29 mouse cellular contexts compared by ENCODE assay signal in the genomic region with DNA sequence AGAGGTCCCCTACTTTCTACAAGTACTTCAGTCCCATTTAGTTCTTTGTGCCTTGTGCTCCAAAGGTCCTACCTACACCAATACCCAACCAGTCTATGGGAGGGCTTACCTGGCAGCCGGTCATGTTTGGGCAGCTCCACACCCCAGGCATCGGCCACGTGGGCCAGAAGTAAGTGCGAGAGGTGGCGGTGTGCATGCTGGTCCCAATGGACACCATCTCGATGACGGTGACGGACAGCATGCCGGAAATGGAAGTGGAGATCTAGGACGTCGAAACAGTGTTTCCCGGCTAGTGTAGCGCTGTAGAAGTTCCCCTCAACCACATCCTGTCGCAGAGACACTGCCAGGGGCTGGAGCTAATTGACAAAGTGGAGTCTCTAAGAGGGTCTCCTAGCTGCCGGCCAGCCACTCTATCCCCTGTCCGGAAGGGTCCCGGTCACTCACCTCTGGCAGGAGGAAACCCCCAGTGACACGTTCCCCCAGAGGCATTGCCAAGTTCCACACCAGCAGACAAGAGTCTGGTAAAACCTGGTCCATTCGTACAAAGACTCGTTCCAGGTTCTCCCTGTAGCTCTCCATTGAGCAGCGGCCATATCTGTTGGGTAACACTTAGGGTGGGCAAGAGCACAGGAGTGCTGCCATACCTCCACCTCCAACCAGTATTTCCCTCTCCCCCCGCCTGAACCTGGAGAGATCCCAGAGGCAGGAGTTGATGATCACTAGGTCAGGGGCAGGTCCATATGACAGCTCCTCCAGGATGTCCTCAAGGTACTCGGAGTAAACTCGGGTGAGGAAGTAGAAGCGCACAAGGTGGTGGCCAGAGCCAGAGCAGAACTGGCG. TPM values are rescaled to one million over a fixed set of nuclear protein-coding genes. Genes with fewer than 3 reads are reported as not detected.
DNase-seq lines count a peak whose midpoint lies in the region; ATAC-seq lines count a peak whose summit lies in the region.
"Had no signal": no experiment of that assay in that cellular context is flagged by ENCODE, and none has a peak within 500 bp of the region (broad histone marks: within the 10 kb centered on the region; RNA-seq: fewer than 3 reads in every experiment).

No protein-coding gene starts in this region.

- no peak overlapping the region for H3K27ac ChIP-seq in embryonic facial prominence, embryonic 13.5 days
- H3K27ac ChIP-seq: embryonic facial prominence, embryonic 12.5 days; forebrain, embryonic 12.5 days; forebrain, embryonic 15.5 days; heart, embryonic 15.5 days; hindbrain, embryonic 10.5 days; hindbrain, embryonic 13.5 days; intestine, embryonic 15.5 days had no signal

- no peak overlapping the region for H3K4me3 ChIP-seq in embryonic facial prominence, embryonic 13.5 days
- H3K4me3 ChIP-seq: embryonic facial prominence, embryonic 12.5 days; erythroblast, embryonic 14.5 days; forebrain, embryonic 12.5 days; forebrain, embryonic 15.5 days; heart, embryonic 12.5 days; heart, embryonic 15.5 days; hindbrain, embryonic 10.5 days; hindbrain, embryonic 13.5 days; intestine, embryonic 15.5 days had no signal

- H3K36me3 ChIP-seq in embryonic facial prominence, embryonic 13.5 days, result peaks cover 28% of the 10 kb centered on the region
- H3K36me3 ChIP-seq: intestine, embryonic 15.5 days had no signal

- 96% methylated on average over 26 of the region's 26 CpGs for WGBS in embryonic facial prominence, embryonic 13.5 days

- ATAC-seq in embryonic facial prominence, embryonic 13.5 days (ENCODE audit: insufficient number of reproducible peaks, insufficient read depth, low FRiP score, low TSS enrichment, low read depth), result no peak
- ATAC-seq: activated CD4-positive, CD25-positive, alpha-beta regulatory T cell, adult 4 months; CD4-positive, CD25-positive, alpha-beta regulatory T cell, adult 4 months; forebrain, embryonic 15.5 days; hindbrain, embryonic 16.5 days; intestine, embryonic 15.5 days had no signal

- peak; percentile 14 for DNase-seq in cerebellum, adult 8-10 months
- DNase-seq in cerebellum, postnatal 25 days, result no peak
- peak; percentile 92 for DNase-seq in heart, adult 11 months
- no peak for DNase-seq in heart, adult 9 months (ENCODE audit: low spot score in 2 of 2)
- peak; percentile 20 for DNase-seq in thymus, postnatal 4 days
- no peak for DNase-seq in thymus, postnatal 25 days
- DNase-seq in spleen, adult 18-20 months, result no peak
- DNase-seq: adrenal gland, adult 8-10 months; adrenal gland, postnatal 25 days; gastrocnemius, postnatal 10 days; gastrocnemius, postnatal 36 days; heart, postnatal 10 days; heart, postnatal 36 days; kidney, adult 11 months had no signal

- no peaks in the 10 kb centered on the region for H3K27me3 ChIP-seq in embryonic facial prominence, embryonic 13.5 days
- H3K27me3 ChIP-seq: embryonic facial prominence, embryonic 12.5 days; forebrain, embryonic 12.5 days; forebrain, embryonic 15.5 days; heart, embryonic 12.5 days; heart, embryonic 15.5 days; hindbrain, embryonic 13.5 days; intestine, embryonic 15.5 days had no signal

- no peak overlapping the region for H3K9ac ChIP-seq in embryonic facial prominence, embryonic 13.5 days
- H3K9ac ChIP-seq: forebrain, embryonic 12.5 days; forebrain, embryonic 15.5 days; heart, embryonic 12.5 days; heart, embryonic 15.5 days; hindbrain, embryonic 13.5 days; intestine, embryonic 15.5 days had no signal

- peaks cover 38% of the 10 kb centered on the region for H3K4me1 ChIP-seq in embryonic facial prominence, embryonic 13.5 days

- 0 out of 2 replicates have a peak overlapping the region, but pooled peaks have one; percentile 1 for H3K4me2 ChIP-seq in embryonic facial prominence, embryonic 13.5 days
- H3K4me2 ChIP-seq: embryonic facial prominence, embryonic 12.5 days; forebrain, embryonic 12.5 days; forebrain, embryonic 15.5 days; heart, embryonic 12.5 days; heart, embryonic 15.5 days; intestine, embryonic 15.5 days had no signal

- no peaks in the 10 kb centered on the region for H3K9me3 ChIP-seq in embryonic facial prominence, embryonic 13.5 days
- H3K9me3 ChIP-seq: embryonic facial prominence, embryonic 12.5 days; forebrain, embryonic 12.5 days; forebrain, embryonic 15.5 days; heart, embryonic 12.5 days; heart, embryonic 15.5 days; hindbrain, embryonic 10.5 days; hindbrain, embryonic 13.5 days; intestine, embryonic 15.5 days had no signal

RNA-seq across cellular contexts. Expression of a gene that starts 2.1 kb away (rescaled TPM):
- 105 and 108 TPM in 2 replicates for polyA plus RNA-seq in embryonic facial prominence, embryonic 13.5 days (2015; fragmentation: Nextera tagmentation; extraction: Ambion mirVana)

RNA-seq across cellular contexts. Expression of a gene that starts 2.5 kb away (rescaled TPM):
- 15.5 and 16.3 TPM in 2 replicates for polyA plus RNA-seq in embryonic facial prominence, embryonic 13.5 days (2015; fragmentation: Nextera tagmentation; extraction: Ambion mirVana)

RNA-seq across cellular contexts. Expression of a gene that starts 15.7 kb away (rescaled TPM):
- 0.32 TPM in 1 of 2 replicates, not detected in the other for polyA plus RNA-seq in embryonic facial prominence, embryonic 13.5 days (2015; fragmentation: Nextera tagmentation; extraction: Ambion mirVana)
- polyA plus RNA-seq: activated CD4-positive, CD25-positive, alpha-beta regulatory T cell, adult 4 months; brain, embryonic 14.5 days; CD4-positive, CD25-positive, alpha-beta regulatory T cell, adult 4 months; erythroblast, embryonic 14.5 days; forebrain, embryonic 12.5 days; forebrain, embryonic 15.5 days; heart, embryonic 12.5 days; heart, embryonic 15.5 days; hindbrain, embryonic 10.5 days; intestine, embryonic 15.5 days had no signal

RNA-seq across cellular contexts. Expression of a gene that starts 16.9 kb away (rescaled TPM):
- not detected in 2 replicates for polyA plus RNA-seq in embryonic facial prominence, embryonic 13.5 days (2015; fragmentation: Nextera tagmentation; extraction: Ambion mirVana)
- polyA plus RNA-seq: activated CD4-positive, CD25-positive, alpha-beta regulatory T cell, adult 4 months; brain, embryonic 14.5 days; C2C12; CD4-positive, CD25-positive, alpha-beta regulatory T cell, adult 4 months; embryonic facial prominence, embryonic 12.5 days; erythroblast, embryonic 14.5 days; forebrain, embryonic 12.5 days; heart, embryonic 12.5 days; heart, embryonic 15.5 days; intestine, embryonic 15.5 days had no signal

RNA-seq across cellular contexts. Expression of a gene that starts 17.0 kb away (rescaled TPM):
- 0.32 TPM in 1 of 2 replicates, not detected in the other for polyA plus RNA-seq in embryonic facial prominence, embryonic 13.5 days (2015; fragmentation: Nextera tagmentation; extraction: Ambion mirVana)
- polyA plus RNA-seq: activated CD4-positive, CD25-positive, alpha-beta regulatory T cell, adult 4 months; brain, embryonic 14.5 days; C2C12; CD4-positive, CD25-positive, alpha-beta regulatory T cell, adult 4 months; embryonic facial prominence, embryonic 12.5 days; erythroblast, embryonic 14.5 days; forebrain, embryonic 12.5 days; heart, embryonic 15.5 days; hindbrain, embryonic 10.5 days; hindbrain, embryonic 13.5 days; hindbrain, embryonic 16.5 days; intestine, embryonic 15.5 days had no signal

Comparison
In these comparisons a context has a peak if more than half of its experiments do, and no peak if none do; other contexts are left out.
1. DNase-seq: peak in cerebellum, adult 8-10 months (single experiment), heart, adult 11 months (single experiment) and thymus, postnatal 4 days (single experiment); none in cerebellum, postnatal 25 days (0 of 2), heart, adult 9 months (0 of 2), thymus, postnatal 25 days (single experiment) and spleen, adult 18-20 months (0 of 2).